Mouse (Mus musculus) CH12.LX (cell line): ENCODE measurements around the gene Dock11. TPM values are rescaled to one million over a fixed set of nuclear protein-coding genes. Genes with fewer than 3 reads are reported as not detected.

Experiments
- DNase-seq: peaks from one replicate; pipeline ENCODE4 v3.0.0-alpha.2; 2013; ENCODE audit errors: extremely low read depth
- H3K27ac ChIP-seq: 2 replicates; pipeline ENCODE4 v1.5.1; 2012; ENCODE audit warnings: low read depth, mild to moderate bottlenecking, control low read depth, moderate library complexity; ENCODE audit not compliant: insufficient read depth
- H3K27me3 ChIP-seq: replicated peaks from 2 replicates; pipeline ENCODE3; 2012; ENCODE audit warnings: inconsistent platforms
- H3K36me3 ChIP-seq, 2 experiments: replicated peaks in 1 of 2; 2 replicates each; pipeline versions ENCODE3 to v1.6.1; 2012; ENCODE audit warnings: inconsistent platforms in 1 of 2, low read length in 1 of 2, mild to moderate bottlenecking in 1 of 2, mixed read lengths in 1 of 2, moderate library complexity in 1 of 2; ENCODE audit not compliant: control insufficient read depth in 1 of 2, insufficient read depth in 1 of 2
- H3K4me1 ChIP-seq, 2 experiments: 2 replicates each; pipeline ENCODE4 v1.6.1; 2012; ENCODE audit warnings: inconsistent platforms in 1 of 2, moderate library complexity in 1 of 2; ENCODE audit not compliant: insufficient read depth in 2 of 2, control insufficient read depth in 1 of 2
- H3K4me2 ChIP-seq: 2 replicates; pipeline ENCODE4 v1.6.1; 2012; ENCODE audit warnings: low read depth, mild to moderate bottlenecking, control low read depth; ENCODE audit not compliant: poor library complexity, insufficient read depth, severe bottlenecking
- H3K4me3 ChIP-seq, 3 experiments: fragments of 150-350 bp in 1 of 3; sonication (generic) in 1 of 3; replicated peaks in 1 of 3; 2 replicates each; pipeline versions ENCODE3 to v1.5.1; 2011 to 2012; ENCODE audit warnings: low read depth in 2 of 3, low read length in 2 of 3, mild to moderate bottlenecking in 2 of 3, moderate library complexity in 2 of 3, control low read depth in 1 of 3, improper control_type of control experiment in 1 of 3, inconsistent platforms in 1 of 3, mixed read lengths in 1 of 3; ENCODE audit not compliant: poor library complexity in 1 of 3
- H3K79me2 ChIP-seq: replicated peaks from 2 replicates; pipeline ENCODE4 v1.6.1; 2012; ENCODE audit warnings: mild to moderate bottlenecking, moderate library complexity; ENCODE audit not compliant: control insufficient read depth, poor library complexity, insufficient read depth, severe bottlenecking; ENCODE audit errors: extremely low read depth
- H3K9ac ChIP-seq: 2 replicates; pipeline ENCODE4 v1.6.1; 2012; ENCODE audit warnings: low read depth, mild to moderate bottlenecking, control low read depth, moderate library complexity; ENCODE audit not compliant: insufficient read depth
- H3K9me3 ChIP-seq: replicated peaks from 2 replicates; pipeline ENCODE3; 2012; ENCODE audit warnings: low read length, inconsistent platforms, mixed read lengths
- BHLHE40 ChIP-seq: IDR thresholded peaks from 2 replicates; pipeline ENCODE4 v1.6.1; 2011; ENCODE audit warnings: mild to moderate bottlenecking, low read depth, low read length, improper control_type of control experiment
- CHD1 ChIP-seq: IDR thresholded peaks from 2 replicates; pipeline ENCODE4 v1.6.1; 2012; ENCODE audit warnings: low read depth, low read length, improper control_type of control experiment, inconsistent platforms
- CHD2 ChIP-seq: IDR thresholded peaks from 2 replicates; pipeline ENCODE4 v1.6.1; 2011; ENCODE audit warnings: low read length, improper control_type of control experiment
- E2F4 ChIP-seq: IDR thresholded peaks from 2 replicates; pipeline ENCODE4 v1.6.1; 2011; ENCODE audit warnings: low read depth, low read length, improper control_type of control experiment; ENCODE audit not compliant: insufficient replicate concordance
- EP300 ChIP-seq: IDR thresholded peaks from 2 replicates; pipeline ENCODE4 v1.6.1; 2011; ENCODE audit warnings: low read length, improper control_type of control experiment
- ETS1 ChIP-seq: conservative IDR thresholded peaks from 2 replicates; pipeline ENCODE4 v1.6.1; 2012; ENCODE audit warnings: low read depth, mild to moderate bottlenecking, inconsistent platforms, low read length, improper control_type of control experiment, moderate library complexity
- HCFC1 ChIP-seq: IDR thresholded peaks from 2 replicates; pipeline ENCODE4 v1.6.1; 2012; ENCODE audit warnings: low read depth, mild to moderate bottlenecking, inconsistent platforms, low read length, improper control_type of control experiment
- IRF4 ChIP-seq: IDR thresholded peaks from 2 replicates; pipeline ENCODE4 v1.6.1; 2014; ENCODE audit warnings: low read depth, mild to moderate bottlenecking, inconsistent platforms, low read length, improper control_type of control experiment
- JUND ChIP-seq: conservative IDR thresholded peaks from 2 replicates; pipeline ENCODE4 v1.6.1; 2011; ENCODE audit warnings: low read depth, low read length, improper control_type of control experiment
- KAT2A ChIP-seq: IDR thresholded peaks from 2 replicates; pipeline ENCODE4 v1.6.1; 2012; ENCODE audit warnings: low read length, improper control_type of control experiment, inconsistent platforms; ENCODE audit not compliant: insufficient replicate concordance
- MAX ChIP-seq: IDR thresholded peaks from 2 replicates; pipeline ENCODE4 v1.6.1; 2011; ENCODE audit warnings: low read length, improper control_type of control experiment
- MAZ ChIP-seq: IDR thresholded peaks from 2 replicates; pipeline ENCODE4 v1.6.1; 2012; ENCODE audit warnings: low read depth, mild to moderate bottlenecking, inconsistent platforms, low read length, improper control_type of control experiment, moderate library complexity
- MEF2A ChIP-seq: IDR thresholded peaks from 2 replicates; pipeline ENCODE4 v1.6.1; 2014; ENCODE audit warnings: low read depth, mild to moderate bottlenecking, inconsistent platforms, low read length, improper control_type of control experiment, borderline replicate concordance
- MXI1 ChIP-seq: IDR thresholded peaks from 2 replicates; pipeline ENCODE4 v1.6.1; 2011; ENCODE audit warnings: mild to moderate bottlenecking, low read depth, low read length, improper control_type of control experiment
- MYC ChIP-seq: IDR thresholded peaks from 2 replicates; pipeline ENCODE4 v1.6.1; 2011; ENCODE audit warnings: low read depth, mild to moderate bottlenecking, improper control_type of control experiment, low read length
- NELFE ChIP-seq: IDR thresholded peaks from 2 replicates; pipeline ENCODE4 v1.6.1; 2011; ENCODE audit warnings: low read depth, low read length, improper control_type of control experiment
- NRF1 ChIP-seq: IDR thresholded peaks from 2 replicates; pipeline ENCODE4 v1.6.1; 2014; ENCODE audit warnings: low read depth, mild to moderate bottlenecking, inconsistent platforms, low read length, improper control_type of control experiment, moderate library complexity
- PAX5 ChIP-seq: IDR thresholded peaks from 2 replicates; pipeline ENCODE4 v1.6.1; 2012; ENCODE audit warnings: low read length, inconsistent platforms, mixed read lengths
- POLR2A ChIP-seq: IDR thresholded peaks from 2 replicates; pipeline ENCODE4 v1.6.1; 2011; ENCODE audit warnings: low read depth, mild to moderate bottlenecking, improper control_type of control experiment, low read length
- RCOR1 ChIP-seq: conservative IDR thresholded peaks from 2 replicates; pipeline ENCODE4 v1.6.1; 2012; ENCODE audit warnings: low read depth, mild to moderate bottlenecking, inconsistent platforms, low read length, improper control_type of control experiment
- SIN3A ChIP-seq: IDR thresholded peaks from 2 replicates; pipeline ENCODE4 v1.6.1; 2012; ENCODE audit warnings: low read length, improper control_type of control experiment, inconsistent platforms
- SMC3 ChIP-seq: IDR thresholded peaks from 2 replicates; pipeline ENCODE4 v1.6.1; 2011; ENCODE audit warnings: low read depth, low read length, improper control_type of control experiment
- TBP ChIP-seq: conservative IDR thresholded peaks from 2 replicates; pipeline ENCODE4 v1.6.1; 2011; ENCODE audit warnings: low read depth, low read length, improper control_type of control experiment
- TCF12 ChIP-seq: IDR thresholded peaks from 2 replicates; pipeline ENCODE4 v1.6.1; 2014; ENCODE audit warnings: low read depth, mild to moderate bottlenecking, inconsistent platforms, low read length, improper control_type of control experiment
- USF1 ChIP-seq: IDR thresholded peaks from 2 replicates; pipeline ENCODE4 v1.6.1; 2014; ENCODE audit warnings: low read depth, mild to moderate bottlenecking, inconsistent platforms, low read length, improper control_type of control experiment
- USF2 ChIP-seq: conservative IDR thresholded peaks from 2 replicates; pipeline ENCODE4 v1.6.1; 2011; ENCODE audit warnings: low read depth, low read length, improper control_type of control experiment
- ZC3H11A ChIP-seq: IDR thresholded peaks from 2 replicates; pipeline ENCODE4 v1.6.1; 2012; ENCODE audit warnings: low read depth, mild to moderate bottlenecking, inconsistent platforms, low read length, improper control_type of control experiment
- ZMIZ1 ChIP-seq: IDR thresholded peaks from 2 replicates; pipeline ENCODE4 v1.6.1; 2012; ENCODE audit warnings: low read depth, mild to moderate bottlenecking, inconsistent platforms, low read length, improper control_type of control experiment
- ZNF384 ChIP-seq: IDR thresholded peaks from 2 replicates; pipeline ENCODE4 v1.6.1; 2012; ENCODE audit warnings: low read depth, low read length, improper control_type of control experiment, inconsistent platforms
- dilution Hi-C: fragments of 300-500 bp; cut with MboI; formaldehyde crosslinking; loops from 2 replicates; pipeline ENCODE4 v1.14.3; 2020; ENCODE audit warnings: low sequenced_read_pairs; ENCODE audit not compliant: extremely low pct_unique_long_range_greater_than_20kb, extremely low pct_ligation_motif_present
- in situ Hi-C: fragments of 300-500 bp; cut with MboI; formaldehyde crosslinking; loops from 3 replicates; pipeline ENCODE4 v1.14.3; 2019; ENCODE audit warnings: low sequenced_read_pairs, low pct_ligation_motif_present, low pct_unique_long_range_greater_than_20kb, mixed read lengths
- polyA plus RNA-seq: library from polyadenylated mRNA; unstranded; fragments of >175 nt; gene quantifications from 2 replicates; pipeline ENCODE4 v1.2.1, GENCODE M21; 2012; ENCODE audit warnings: low read depth; ENCODE audit not compliant: insufficient read length
- total RNA-seq, 2 experiments: library from RNA; depleted of rRNA; stranded (reverse); fragments of 300-350 nt in 1 of 2; fragments of >200 nt in 1 of 2; gene quantifications; 2 replicates each; pipeline ENCODE4 v1.2.3; 2012 to 2014

Dock11 gene
- total and polyA plus RNA-seq, 3 experiments: 25.4 to 47.6 (median 31.8) TPM

GRCm38 (mm10) chrX:36045731-36046130, 157.1 kb downstream of the Dock11 start:
- no peak for DNase-seq
- no peak overlapping the region for H3K4me2 ChIP-seq
- H3K79me2 ChIP-seq: no peaks in the 10 kb centered on the region
- no peaks in the 10 kb centered on the region for H3K4me1 ChIP-seq
- H3K9ac ChIP-seq: no peak overlapping the region
- dilution Hi-C loops: no loop called here
- peaks cover 0 to 25% of the 10 kb centered on the region in 2 experiments for H3K36me3 ChIP-seq
- H3K9me3 ChIP-seq: no peaks in the 10 kb centered on the region
- H3K27ac ChIP-seq: no peak overlapping the region
- no peak overlapping the region for H3K4me3 ChIP-seq
- no peak for TF ChIP-seq ZC3H11A
- no peak for TF ChIP-seq USF1
- no peak for TF ChIP-seq RCOR1
- TF ChIP-seq CHD1: no peak
- no peak for TF ChIP-seq ETS1
- TF ChIP-seq PAX5: no peak
- no peak for TF ChIP-seq TCF12
- no peak for TF ChIP-seq POLR2A
- TF ChIP-seq JUND: no peak
- no peak for TF ChIP-seq KAT2A
- no peak for TF ChIP-seq SMC3
- TF ChIP-seq IRF4: no peak
- no peak for TF ChIP-seq ZNF384
- TF ChIP-seq HCFC1: no peak
- no peak for TF ChIP-seq E2F4
- no peak for TF ChIP-seq MAX
- no peak for TF ChIP-seq NELFE
- no peaks in the 10 kb centered on the region for H3K27me3 ChIP-seq
- in situ Hi-C loops: no loop called here

GRCm38 (mm10) chrX:36047451-36047850, 158.8 kb downstream of the Dock11 start:
- no peak for TF ChIP-seq NELFE
- TF ChIP-seq EP300: no peak
- TF ChIP-seq MAZ: no peak
- no peak for TF ChIP-seq MAX
- no peak for TF ChIP-seq CHD2
- TF ChIP-seq SIN3A: no peak
- no peak for TF ChIP-seq USF2
- TF ChIP-seq TBP: no peak
- TF ChIP-seq ZNF384: no peak
- TF ChIP-seq CHD1: no peak
- TF ChIP-seq IRF4: no peak
- no peak for TF ChIP-seq MYC
- TF ChIP-seq BHLHE40: no peak
- TF ChIP-seq ZMIZ1: no peak
- no peak for TF ChIP-seq NRF1
- TF ChIP-seq RCOR1: no peak
- no peak for TF ChIP-seq MXI1
- no peak for TF ChIP-seq TCF12
- TF ChIP-seq ETS1: no peak
- TF ChIP-seq MEF2A: no peak
- Histone ChIP-seq H3K4me2 (no peak overlapping the region), H3K9me3 (no peaks in the 10 kb centered on the region), H3K27me3 (no peaks in the 10 kb centered on the region), H3K4me1 (no peaks in the 10 kb centered on the region), H3K9ac (no peak overlapping the region), H3K79me2 (no peaks in the 10 kb centered on the region), H3K36me3 (peaks cover 0 to 21% of the 10 kb centered on the region in 2 experiments), H3K4me3 (no peak overlapping the region), H3K27ac (no peak overlapping the region)
- in situ Hi-C loops: no loop called here
- no peak for DNase-seq
- dilution Hi-C loops: no loop called here
